Mouse (Mus musculus) ES-Bruce4 (cell line): ENCODE results near the gene Gpx7. TPM values are rescaled to one million over a fixed set of nuclear protein-coding genes. Genes with fewer than 3 reads are reported as not detected.
A peak's percentile ranks its signal among the peaks of the same experiment; 100 is the strongest.

Experiments
- H3K27ac ChIP-seq: 2 replicates; pipeline ENCODE4 v1.5.1; 2012; ENCODE audit warnings: low read length, inconsistent platforms; ENCODE audit not compliant: insufficient read depth
- H3K27me3 ChIP-seq: 2 replicates; pipeline ENCODE4 v1.6.1; 2012; ENCODE audit warnings: mild to moderate bottlenecking, low read length, inconsistent platforms; ENCODE audit not compliant: control insufficient read depth, poor library complexity, insufficient read depth, severe bottlenecking
- H3K36me3 ChIP-seq: 2 replicates; pipeline ENCODE4 v1.6.1; 2012; ENCODE audit warnings: inconsistent platforms, mild to moderate bottlenecking, low read length, moderate library complexity; ENCODE audit not compliant: control insufficient read depth, poor library complexity, insufficient read depth, severe bottlenecking
- H3K4me1 ChIP-seq: one replicate; pipeline ENCODE4 v1.8.1; 2011; ENCODE audit warnings: low read length; ENCODE audit not compliant: control insufficient read depth, insufficient read depth
- H3K4me3 ChIP-seq: 2 replicates; pipeline ENCODE4 v1.5.1; 2011; ENCODE audit warnings: low read depth, mild to moderate bottlenecking, low read length
- H3K9ac ChIP-seq: 2 replicates; pipeline ENCODE4 v1.6.1; 2012; ENCODE audit warnings: low read depth, mild to moderate bottlenecking, inconsistent platforms; ENCODE audit not compliant: poor library complexity, severe bottlenecking
- H3K9me3 ChIP-seq: replicated peaks from 2 replicates; pipeline ENCODE4 v1.6.1; 2012; ENCODE audit warnings: mild to moderate bottlenecking, low read length, inconsistent platforms; ENCODE audit not compliant: control insufficient read depth, poor library complexity, insufficient read depth, severe bottlenecking
- CTCF ChIP-seq: IDR thresholded peaks from one replicate; pipeline ENCODE4 v1.8.1; 2011; ENCODE audit warnings: low read depth, low read length
- EP300 ChIP-seq: IDR thresholded peaks from 2 replicates; pipeline ENCODE4 v1.6.1; 2011; ENCODE audit warnings: low read depth, low read length; ENCODE audit not compliant: insufficient read depth
- POLR2A ChIP-seq: IDR thresholded peaks from one replicate; pipeline ENCODE4 v1.8.1; 2011; ENCODE audit warnings: low read length; ENCODE audit not compliant: insufficient read depth
- polyA plus RNA-seq: library from polyadenylated mRNA; stranded (reverse); fragments of >200 nt; gene quantifications from 2 replicates; pipeline ENCODE4 v1.2.4, GENCODE M21; 2011; ENCODE audit warnings: low read depth; ENCODE audit not compliant: missing spikeins, insufficient read depth, insufficient read length

Gene Gpx7
- 11.3 and 11.5 TPM in 2 replicates for polyA plus RNA-seq

DNA sequence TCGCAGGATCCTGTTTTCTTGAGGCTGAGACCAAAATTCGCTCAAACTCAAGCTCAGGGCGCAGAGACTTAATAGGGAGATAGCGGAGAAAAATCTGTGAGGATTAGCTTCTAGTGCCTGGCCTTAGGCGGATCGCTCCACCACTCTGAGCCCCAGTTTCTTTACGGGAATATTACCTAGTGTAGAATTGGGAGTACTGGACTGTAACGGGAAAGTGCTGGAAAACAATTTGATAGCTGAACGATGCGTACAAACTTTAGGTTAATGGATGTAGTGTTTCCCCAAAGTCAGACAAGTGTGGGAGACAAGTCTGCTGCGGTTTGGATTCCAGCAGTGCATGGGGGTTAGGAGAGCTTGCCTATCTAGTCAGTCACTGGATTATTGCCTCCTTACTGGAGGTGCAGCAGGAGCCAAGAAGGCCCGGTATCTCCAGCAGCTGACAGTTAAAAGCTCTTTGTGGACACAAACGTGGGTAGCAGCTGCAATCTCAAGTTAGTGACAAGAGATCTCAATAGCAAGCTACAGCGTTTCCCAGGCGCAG, at the start of gene Gpx7:
TSS of gene Gpx7 (minus strand) at position 101 of the 541 bp plus-strand sequence.
- no peaks in the 10 kb centered on the region for H3K9me3 ChIP-seq
- no peaks in the 10 kb centered on the region for H3K27me3 ChIP-seq
- H3K27ac ChIP-seq: peak within 1 kb of the TSS; percentile 78

GRCm38 (mm10) chr4:108456028-108456427, 49.3 kb upstream of the Gpx7 start:
- Histone ChIP-seq H3K27ac (no peak overlapping the region), H3K4me1 (no peaks in the 10 kb centered on the region), H3K9ac (no peak overlapping the region), H3K4me3 (no peak overlapping the region), H3K9me3 (no peaks in the 10 kb centered on the region), H3K36me3 (no peaks in the 10 kb centered on the region), H3K27me3 (no peaks in the 10 kb centered on the region)
- TF ChIP-seq POLR2A: no peak
- TF ChIP-seq CTCF: no peak
- TF ChIP-seq EP300: no peak

More for the DNA sequence above, at the start of gene Gpx7:
- Histone ChIP-seq H3K36me3 (no peaks in the 10 kb centered on the region), H3K4me1 (peaks cover 6% of the 10 kb centered on the region), H3K9ac (peak within 1 kb of the TSS; percentile 39), H3K4me3 (peak within 1 kb of the TSS; percentile 57)
- no peak for TF ChIP-seq EP300
- TF ChIP-seq POLR2A: no peak
- TF ChIP-seq CTCF: no peak

DNA sequence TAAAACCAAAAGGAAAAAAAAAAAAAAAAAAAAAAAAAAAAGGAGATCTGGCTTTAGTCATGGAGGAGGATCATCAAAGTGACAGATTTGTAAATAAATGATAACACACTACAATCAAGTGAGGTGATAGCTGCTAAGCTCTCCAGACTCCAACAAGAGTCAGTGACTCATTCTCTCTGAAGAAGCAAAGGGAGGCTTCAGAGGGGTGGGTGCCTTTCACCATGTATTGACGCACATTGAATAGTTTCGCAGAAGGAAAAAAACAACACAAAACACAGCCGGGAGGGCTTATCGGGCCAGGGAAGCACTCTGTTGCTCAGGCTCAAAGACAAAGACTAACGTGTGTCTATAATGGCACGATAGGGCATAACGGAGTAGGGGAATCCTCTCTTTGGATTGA, 41.3 kb upstream of the Gpx7 start:
- H3K9me3 ChIP-seq: no peaks in the 10 kb centered on the region
- H3K4me3 ChIP-seq: no peak overlapping the region
- TF ChIP-seq CTCF (no peak), EP300 (no peak), POLR2A (no peak)
- no peaks in the 10 kb centered on the region for H3K27me3 ChIP-seq
- H3K9ac ChIP-seq: no peak overlapping the region
- no peaks in the 10 kb centered on the region for H3K4me1 ChIP-seq
- no peaks in the 10 kb centered on the region for H3K36me3 ChIP-seq
- no peak overlapping the region for H3K27ac ChIP-seq

DNA sequence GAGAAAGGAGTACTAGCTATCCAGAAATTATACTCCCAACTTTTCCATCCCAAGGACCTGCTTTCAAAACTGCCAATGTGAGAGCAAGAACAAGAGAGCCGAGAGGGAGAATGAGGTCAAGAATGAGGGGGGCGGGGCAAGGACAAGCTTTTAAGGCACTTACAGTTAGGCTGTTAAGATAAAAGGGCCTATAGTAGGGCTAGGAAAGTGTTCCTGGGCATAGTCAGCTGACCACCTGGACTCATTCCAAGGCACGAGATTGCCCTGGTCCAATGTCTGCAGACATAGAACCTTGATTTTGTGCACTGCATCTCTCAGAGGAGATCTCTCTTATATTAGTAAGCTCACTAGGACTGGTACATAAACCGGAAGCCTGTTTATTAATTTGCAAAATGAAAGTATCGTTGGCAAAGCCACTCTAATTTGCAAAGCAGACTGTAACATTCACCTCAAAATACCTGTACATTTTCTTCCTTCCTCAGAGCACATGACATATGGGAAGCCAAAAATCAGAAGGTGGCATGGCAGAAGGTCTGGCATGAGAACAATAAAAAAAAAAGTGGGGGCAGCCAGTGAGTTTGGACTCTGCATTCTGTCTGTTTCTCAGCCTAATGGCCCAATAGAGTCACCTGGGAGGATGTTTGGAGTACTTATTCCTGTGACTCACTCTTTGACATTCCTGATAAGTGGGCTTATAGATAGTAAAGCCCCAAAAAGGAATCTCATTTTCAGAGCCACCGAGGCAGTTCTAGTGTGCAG, 31.5 kb upstream of the Gpx7 start:
- H3K27ac ChIP-seq: no peak overlapping the region
- H3K4me1 ChIP-seq: no peaks in the 10 kb centered on the region
- TF ChIP-seq CTCF (no peak), EP300 (no peak), POLR2A (no peak)
- no peak overlapping the region for H3K9ac ChIP-seq
- no peaks in the 10 kb centered on the region for H3K27me3 ChIP-seq
- H3K4me3 ChIP-seq: no peak overlapping the region
- no peaks in the 10 kb centered on the region for H3K9me3 ChIP-seq
- H3K36me3 ChIP-seq: no peaks in the 10 kb centered on the region

DNA sequence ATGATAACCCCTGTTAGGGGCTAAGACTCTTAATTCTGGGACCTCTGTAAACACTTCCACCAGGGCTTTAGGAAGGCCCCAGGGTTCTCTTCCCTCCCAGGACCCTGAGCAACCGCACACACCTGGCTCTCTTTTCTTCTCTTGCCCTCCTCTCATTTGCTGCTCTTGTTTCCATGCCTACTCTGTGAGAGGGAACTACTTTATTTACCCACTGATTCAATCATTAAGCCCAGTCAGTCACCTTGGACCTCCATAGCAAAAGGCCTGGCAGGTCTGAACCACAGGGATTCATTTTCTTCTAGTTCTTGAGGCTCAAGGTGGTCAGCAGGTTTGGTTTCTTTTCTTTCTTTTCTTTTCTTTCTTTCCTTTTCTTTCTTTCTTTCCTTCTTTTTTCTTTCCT, 29.5 kb upstream of the Gpx7 start:
- no peak overlapping the region for H3K4me3 ChIP-seq
- H3K36me3 ChIP-seq: no peaks in the 10 kb centered on the region
- no peaks in the 10 kb centered on the region for H3K9me3 ChIP-seq
- no peak overlapping the region for H3K9ac ChIP-seq
- TF ChIP-seq EP300 (no peak), CTCF (no peak), POLR2A (no peak)
- no peak overlapping the region for H3K27ac ChIP-seq
- H3K4me1 ChIP-seq: no peaks in the 10 kb centered on the region
- no peaks in the 10 kb centered on the region for H3K27me3 ChIP-seq

- H3K4me1 ChIP-seq: no peaks in the 10 kb centered on the region
- no peak overlapping the region for H3K27ac ChIP-seq
- no peak overlapping the region for H3K4me3 ChIP-seq
Observed at GRCm38 (mm10) chr4:108435646-108436045, 28.9 kb upstream of the Gpx7 start.

More at GRCm38 (mm10) chr4:108435646-108436045, 28.9 kb upstream of the Gpx7 start:
- Histone ChIP-seq H3K36me3 (no peaks in the 10 kb centered on the region), H3K9me3 (no peaks in the 10 kb centered on the region), H3K27me3 (no peaks in the 10 kb centered on the region), H3K9ac (no peak overlapping the region)
- TF ChIP-seq EP300 (no peak), POLR2A (no peak), CTCF (no peak)
